In the genomic region with DNA sequence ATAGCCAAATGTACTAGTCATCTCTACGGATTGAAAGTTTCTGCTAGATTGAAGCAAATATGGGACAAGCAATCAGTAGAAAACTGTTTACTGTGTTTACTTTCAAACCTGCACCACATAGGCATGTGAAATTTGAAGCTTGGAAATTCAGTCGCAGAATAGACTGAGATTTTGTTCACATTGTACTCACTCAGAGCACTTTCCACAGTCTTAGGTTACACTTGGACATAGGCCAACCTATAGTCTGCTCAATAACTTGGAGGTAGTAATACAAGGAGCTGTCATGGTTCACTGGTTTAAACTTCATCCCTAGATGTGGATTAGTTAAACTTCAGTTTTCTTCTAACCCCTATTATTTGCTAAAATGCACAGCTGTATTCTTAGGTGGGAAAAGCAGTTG, we compare ENCODE assay signal across 9 mouse cellular contexts. TPM values are rescaled to one million over a fixed set of nuclear protein-coding genes. Genes with fewer than 3 reads are reported as not detected.
DNase-seq lines count a peak whose midpoint lies in the region; ATAC-seq and TF ChIP-seq lines count a peak whose summit lies in the region.
"Had no signal": no experiment of that assay in that cellular context is flagged by ENCODE, and none has a peak within 500 bp of the region (broad histone marks: within the 10 kb centered on the region; RNA-seq: fewer than 3 reads in every experiment).

No protein-coding gene starts in this region.

- H3K27me3 ChIP-seq in heart, embryonic 16.5 days (ENCODE audit: control insufficient read depth, insufficient read depth, low read length), result no peaks in the 10 kb centered on the region
- no peaks in the 10 kb centered on the region for H3K27me3 ChIP-seq in heart, embryonic 11.5 days (ENCODE audit: control insufficient read depth, insufficient read depth, low read length)
- no peaks in the 10 kb centered on the region for H3K27me3 ChIP-seq in lung, embryonic 15.5 days
- no peaks in the 10 kb centered on the region for H3K27me3 ChIP-seq in forebrain, postnatal 0 days (ENCODE audit: insufficient read depth, low read length)
- H3K27me3 ChIP-seq in neural tube, embryonic 15.5 days (replicated peaks), result no peaks in the 10 kb centered on the region

- no peak overlapping the region for H3K4me3 ChIP-seq in heart, embryonic 16.5 days (ENCODE audit: low read length)
- H3K4me3 ChIP-seq in heart, embryonic 11.5 days (ENCODE audit: low read depth, low read length), result no peak overlapping the region
- H3K4me3 ChIP-seq in lung, embryonic 15.5 days, result peak overlapping the region; percentile 79
- H3K4me3 ChIP-seq in forebrain, postnatal 0 days (ENCODE audit: low read depth, low read length), result peak overlapping the region; percentile 83; the same call in 1 of the 2 replicates
- no peak overlapping the region for H3K4me3 ChIP-seq in neural tube, embryonic 15.5 days (replicated peaks)

- no peaks in the 10 kb centered on the region for H3K4me1 ChIP-seq in heart, embryonic 16.5 days (ENCODE audit: control insufficient read depth, insufficient read depth, low read length)
- H3K4me1 ChIP-seq in heart, embryonic 11.5 days (ENCODE audit: control insufficient read depth, insufficient read depth, low read length), result no peaks in the 10 kb centered on the region
- H3K4me1 ChIP-seq in lung, embryonic 15.5 days, result peaks cover 9% of the 10 kb centered on the region
- H3K4me1 ChIP-seq in forebrain, postnatal 0 days (ENCODE audit: insufficient read depth), result no peaks in the 10 kb centered on the region
- peaks cover 13% of the 10 kb centered on the region; the same call in 1 of the 2 replicates for H3K4me1 ChIP-seq in neural tube, embryonic 15.5 days

- TF ChIP-seq CTCF in forebrain, postnatal 0 days (IDR thresholded peaks at IDR 0.05; ENCODE audit: low read depth), result no peak

- no peak for ATAC-seq in heart, embryonic 16.5 days (replicated peaks; ENCODE audit: extremely low read depth, insufficient read depth, low FRiP score)
- no peak for ATAC-seq in heart, embryonic 11.5 days (replicated peaks; ENCODE audit: insufficient number of reproducible peaks, low FRiP score, low TSS enrichment)
- no peak for ATAC-seq in lung, embryonic 15.5 days (ENCODE audit: borderline replicate concordance, extremely low read depth, low FRiP score, low TSS enrichment)
- ATAC-seq in forebrain, postnatal 0 days, result no peak
- ATAC-seq in neural tube, embryonic 15.5 days (ENCODE audit: low FRiP score), result no peak

- H3K9ac ChIP-seq in heart, embryonic 16.5 days (ENCODE audit: low read length), result peak overlapping the region; percentile 8
- H3K9ac ChIP-seq in heart, embryonic 11.5 days (ENCODE audit: low read depth, low read length), result no peak overlapping the region
- H3K9ac ChIP-seq in lung, embryonic 15.5 days, result no peak overlapping the region
- no peak overlapping the region for H3K9ac ChIP-seq in forebrain, postnatal 0 days
- no peak overlapping the region for H3K9ac ChIP-seq in neural tube, embryonic 15.5 days (replicated peaks)

- no peak for DNase-seq in lung, postnatal 36 days
- DNase-seq in forebrain, postnatal 0 days, result no peak
- DNase-seq in spleen, adult 12 weeks (ENCODE audit: low spot score), result no peak
- DNase-seq in cerebellum, postnatal 10 days, result no peak

- no peaks in the 10 kb centered on the region for H3K9me3 ChIP-seq in heart, embryonic 16.5 days (replicated peaks; ENCODE audit: control insufficient read depth, low read length)
- no peaks in the 10 kb centered on the region for H3K9me3 ChIP-seq in heart, embryonic 11.5 days (replicated peaks; ENCODE audit: control insufficient read depth, low read length)
- no peaks in the 10 kb centered on the region for H3K9me3 ChIP-seq in lung, embryonic 15.5 days
- H3K9me3 ChIP-seq in forebrain, postnatal 0 days (ENCODE audit: low read length), result no peaks in the 10 kb centered on the region
- H3K9me3 ChIP-seq in neural tube, embryonic 15.5 days (replicated peaks), result no peaks in the 10 kb centered on the region

- peak overlapping the region; percentile 88 for H3K4me2 ChIP-seq in heart, embryonic 16.5 days (ENCODE audit: low read depth, low read length)
- H3K4me2 ChIP-seq in heart, embryonic 11.5 days, result no peak overlapping the region
- peak overlapping the region; percentile 79 for H3K4me2 ChIP-seq in lung, embryonic 15.5 days
- peak overlapping the region; percentile 76 for H3K4me2 ChIP-seq in forebrain, postnatal 0 days (ENCODE audit: low read depth)
- H3K4me2 ChIP-seq in neural tube, embryonic 15.5 days, result peak overlapping the region; percentile 75; the same call in 1 of the 2 replicates

- WGBS in heart, embryonic 16.5 days, result 59% methylated on average over 2 of the region's 2 CpGs
- 59% methylated on average over 2 of the region's 2 CpGs for WGBS in heart, embryonic 11.5 days (ENCODE audit: insufficient replicate concordance)
- WGBS in lung, embryonic 15.5 days, result 49% methylated on average over 2 of the region's 2 CpGs
- WGBS in forebrain, postnatal 0 days, result 39% methylated on average over 2 of the region's 2 CpGs
- WGBS in neural tube, embryonic 15.5 days, result 69% methylated on average over 2 of the region's 2 CpGs

- no peak overlapping the region for H3K27ac ChIP-seq in heart, embryonic 16.5 days (ENCODE audit: low read length)
- H3K27ac ChIP-seq in heart, embryonic 11.5 days (ENCODE audit: low read depth, low read length), result no peak overlapping the region
- H3K27ac ChIP-seq in lung, embryonic 15.5 days, result peak overlapping the region; percentile 97; the same call in 1 of the 2 replicates
- no peak overlapping the region for H3K27ac ChIP-seq in forebrain, postnatal 0 days (ENCODE audit: low read depth, low read length)
- no peak overlapping the region for H3K27ac ChIP-seq in neural tube, embryonic 15.5 days (replicated peaks)
- H3K27ac ChIP-seq: macrophage had no signal

- no peaks in the 10 kb centered on the region for H3K36me3 ChIP-seq in heart, embryonic 16.5 days (ENCODE audit: control insufficient read depth, insufficient read depth)
- H3K36me3 ChIP-seq in heart, embryonic 11.5 days (ENCODE audit: control insufficient read depth, insufficient read depth, low read length), result no peaks in the 10 kb centered on the region; the same call in 1 of the 2 replicates
- no peaks in the 10 kb centered on the region for H3K36me3 ChIP-seq in lung, embryonic 15.5 days
- H3K36me3 ChIP-seq in forebrain, postnatal 0 days (ENCODE audit: insufficient read depth), result no peaks in the 10 kb centered on the region
- no peaks in the 10 kb centered on the region for H3K36me3 ChIP-seq in neural tube, embryonic 15.5 days

RNA-seq across cellular contexts. Expression of a gene that starts 0.7 kb away (rescaled TPM):
- 5.6 and 6.5 TPM in 2 replicates for polyA plus RNA-seq in heart, embryonic 16.5 days (2015; fragmentation: Nextera tagmentation; extraction: Ambion mirVana)
- polyA plus RNA-seq in heart, embryonic 11.5 days (2014; fragmentation: Nextera tagmentation; extraction: Ambion mirVana), result 6.3 and 6.9 TPM in 2 replicates
- 11.5 and 11.8 TPM in 2 replicates for polyA plus RNA-seq in lung, embryonic 15.5 days (2015; fragmentation: Nextera tagmentation; extraction: Ambion mirVana)
- 21.2 and 26.6 TPM in 2 replicates for total RNA-seq in forebrain, postnatal 0 days (2014; rRNA removed)
- polyA plus RNA-seq in forebrain, postnatal 0 days (2015; fragmentation: Nextera tagmentation; extraction: Ambion mirVana), result 7.9 and 9.0 TPM in 2 replicates
- 9.4 and 10.9 TPM in 2 replicates for polyA plus RNA-seq in neural tube, embryonic 15.5 days (2015; fragmentation: Nextera tagmentation; extraction: Ambion mirVana)

Comparison
In these comparisons a context has a peak if more than half of its experiments do, and no peak if none do; other contexts are left out.
1. H3K4me3 ChIP-seq: peak in lung, embryonic 15.5 days (single experiment) and forebrain, postnatal 0 days (single experiment); none in heart, embryonic 16.5 days (single experiment), heart, embryonic 11.5 days (single experiment) and neural tube, embryonic 15.5 days (single experiment).